Mouse (Mus musculus) right cerebral cortex, postnatal 36 days (tissue): ENCODE data around the gene Esp34.

ENCODE experiments used
- DNase-seq, 2 experiments: peaks; one replicate each; pipeline ENCODE4 v3.0.0; 2022; ENCODE audit warnings: low spot score in 2 of 2, mixed read lengths in 1 of 2

Esp34 gene

DNA sequence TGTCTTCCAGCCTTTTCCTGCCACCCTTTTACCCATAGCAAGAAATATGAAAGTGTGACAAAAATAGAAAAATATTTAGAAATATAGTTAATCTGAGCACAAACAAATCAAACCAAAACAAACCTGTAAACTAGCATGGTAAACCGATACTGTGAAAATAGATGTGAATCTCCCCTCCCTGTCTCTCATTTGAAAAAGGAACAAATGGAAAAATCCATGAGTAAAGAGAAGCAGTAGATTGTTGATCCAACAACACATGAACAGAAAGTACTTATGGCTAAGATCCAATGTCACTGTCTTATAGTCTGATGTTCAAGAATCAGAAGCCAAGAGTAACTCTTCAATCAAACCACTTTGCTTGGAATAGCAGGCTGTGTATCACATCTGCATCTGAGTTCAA, at the start of gene Esp34:
Esp34 (plus strand) TSS at position 301 of the 400 bp plus-strand sequence.
- DNase-seq = no peak

DNA sequence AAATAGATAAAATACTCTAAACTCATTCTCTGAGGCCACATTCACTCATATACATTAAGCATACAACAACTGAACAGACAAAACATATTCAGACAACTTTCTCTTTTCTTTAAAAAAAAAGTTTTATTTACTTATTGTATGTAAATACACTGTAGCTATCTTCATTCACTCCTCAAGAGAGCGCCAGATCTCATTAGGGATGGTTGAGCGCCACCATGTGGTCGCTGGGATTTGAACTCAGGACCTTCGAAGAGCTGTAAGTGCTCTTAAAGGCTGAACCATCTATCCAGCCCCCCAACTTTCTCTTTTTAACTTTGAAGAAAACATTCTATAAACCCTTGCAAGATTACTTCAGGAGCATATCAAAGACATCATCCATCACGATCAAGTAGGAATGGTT, 8.5 kb downstream of the Esp34 start:
- no peak for DNase-seq
